Mouse (Mus musculus) hindbrain, embryonic 13.5 days (tissue): ENCODE data around the gene Faf1. TPM values are rescaled to one million over a fixed set of nuclear protein-coding genes. Genes with fewer than 3 reads are reported as not detected.

Experiments used
- ATAC-seq: fragments of 200-750 bp; cut with Nextera tagmentation; 2 replicates; pipeline ENCODE4 v1.8.0; 2017; ENCODE audit warnings: moderate TSS enrichment; ENCODE audit not compliant: low FRiP score
- H3K27ac ChIP-seq: fragments of 300-500 bp; sonication (generic); 2 replicates; pipeline ENCODE4 v1.5.1; 2015; ENCODE audit warnings: inconsistent platforms, mild to moderate bottlenecking, moderate library complexity
- H3K27me3 ChIP-seq: fragments of 300-500 bp; sonication (generic); 2 replicates; pipeline ENCODE4 v1.6.1; 2015; ENCODE audit warnings: mild to moderate bottlenecking, inconsistent platforms
- H3K36me3 ChIP-seq: fragments of 300-500 bp; sonication (generic); 2 replicates; pipeline ENCODE4 v1.6.1; 2015; ENCODE audit warnings: mild to moderate bottlenecking, inconsistent platforms
- H3K4me1 ChIP-seq: fragments of 300-500 bp; sonication (generic); replicated peaks from 2 replicates; pipeline ENCODE4 v1.6.1; 2015; ENCODE audit warnings: inconsistent platforms
- H3K4me2 ChIP-seq: fragments of 300-500 bp; sonication (generic); 2 replicates; pipeline ENCODE4 v1.6.1; 2015; ENCODE audit warnings: inconsistent platforms, mild to moderate bottlenecking, moderate library complexity
- H3K4me3 ChIP-seq: fragments of 300-500 bp; sonication (generic); 2 replicates; pipeline ENCODE4 v1.5.1; 2015; ENCODE audit warnings: mild to moderate bottlenecking, inconsistent platforms
- H3K9ac ChIP-seq: fragments of 300-500 bp; sonication (generic); 2 replicates; pipeline ENCODE4 v1.6.1; 2015; ENCODE audit warnings: mild to moderate bottlenecking, inconsistent platforms
- H3K9me3 ChIP-seq: fragments of 300-500 bp; sonication (generic); 2 replicates; pipeline ENCODE4 v1.6.1; 2016; ENCODE audit warnings: inconsistent platforms
- WGBS: fragments of 180-500 bp; shearing (Covaris S2); methylation state at CpG from one replicate; pipeline ENCODE4 v1.1.7; 2015; 5-methylcytosine and 5-hydroxymethylcytosine counted together
- polyA plus RNA-seq: library from polyadenylated mRNA; unstranded; fragments of >200 nt; fragmentation: Nextera tagmentation; extraction: Ambion mirVana; gene quantifications from 2 replicates; pipeline ENCODE4 v1.2.1, GENCODE M21; 2015

Gene Faf1
- polyA plus RNA-seq, 1 experiment from 2014 or later: 32.6 TPM

- Histone ChIP-seq H3K36me3 (no peaks in the 10 kb centered on the region; the same call in 1 of the 2 replicates), H3K4me2 (no peak overlapping the region), H3K27ac (no peak overlapping the region), H3K4me3 (no peak overlapping the region), H3K27me3 (no peaks in the 10 kb centered on the region), H3K9ac (no peak overlapping the region), H3K9me3 (no peaks in the 10 kb centered on the region), H3K4me1 (no peaks in the 10 kb centered on the region)
- WGBS: 97% methylated on average over 6 of the region's 6 CpGs
- ATAC-seq: no peak
Observed at GRCm38 (mm10) chr4:109897810-109898566, 221.6 kb downstream of the Faf1 start.

DNA sequence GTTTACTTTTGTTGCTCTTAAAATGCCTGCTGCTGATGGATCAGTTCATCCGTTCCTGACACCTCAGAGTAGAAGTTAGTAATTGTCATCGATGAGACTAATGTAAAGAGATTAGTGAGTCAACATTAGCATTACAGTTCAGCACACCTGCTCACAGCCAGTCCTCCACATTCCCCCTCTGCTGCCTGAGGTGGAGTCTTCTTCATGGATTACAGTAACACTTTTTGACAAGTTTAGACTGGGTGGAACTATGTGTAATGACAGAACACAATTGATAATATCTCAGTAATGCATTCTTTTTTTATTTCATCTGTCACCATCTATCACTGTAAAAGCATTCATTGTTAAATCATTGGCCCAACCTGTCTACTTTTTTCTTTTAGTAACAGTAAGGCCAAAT is 224.7 kb downstream of the Faf1 start:
- Histone ChIP-seq H3K4me2 (no peak overlapping the region), H3K4me1 (no peaks in the 10 kb centered on the region), H3K27ac (no peak overlapping the region), H3K9ac (no peak overlapping the region), H3K9me3 (no peaks in the 10 kb centered on the region), H3K36me3 (no peaks in the 10 kb centered on the region; the same call in 1 of the 2 replicates), H3K27me3 (no peaks in the 10 kb centered on the region), H3K4me3 (no peak overlapping the region)
- ATAC-seq: no peak
- WGBS: 85% methylated on average over 2 of the region's 2 CpGs

GRCm38 (mm10) chr4:109904487-109904886 is 228.1 kb downstream of the Faf1 start:
- no peak for ATAC-seq
- Histone ChIP-seq H3K4me3 (no peak overlapping the region), H3K9ac (no peak overlapping the region), H3K36me3 (no peaks in the 10 kb centered on the region; the same call in 1 of the 2 replicates), H3K27me3 (no peaks in the 10 kb centered on the region), H3K4me2 (no peak overlapping the region), H3K4me1 (no peaks in the 10 kb centered on the region), H3K27ac (no peak overlapping the region), H3K9me3 (no peaks in the 10 kb centered on the region)
- WGBS: 94% methylated on average over 3 of the region's 3 CpGs

DNA sequence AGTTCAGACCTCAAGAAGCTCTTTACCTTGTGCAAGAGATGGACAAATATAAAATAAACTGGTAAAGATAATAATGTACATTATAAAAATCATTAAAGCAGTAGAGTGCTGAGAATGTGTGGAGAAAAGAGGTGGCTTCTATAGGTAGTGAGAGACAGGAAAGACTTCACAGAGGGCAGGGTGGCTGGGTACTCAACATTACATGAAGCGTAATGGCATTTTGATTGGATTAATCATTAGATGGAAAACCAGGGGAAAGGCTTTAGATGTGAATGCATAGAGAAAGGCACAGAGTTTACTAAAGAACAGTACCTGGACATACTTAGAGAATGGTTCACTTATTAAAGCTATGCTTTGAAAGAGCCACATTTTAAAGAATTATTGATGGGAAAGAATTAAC is 252.7 kb downstream of the Faf1 start:
- no peak for ATAC-seq
- no peak overlapping the region for H3K27ac ChIP-seq
- WGBS: 89% methylated on average over 1 of the region's 1 CpGs

GRCm38 (mm10) chr4:109930445-109930844 is 254.1 kb downstream of the Faf1 start:
- WGBS: 92% methylated on average over 1 of the region's 1 CpGs
- ATAC-seq: no peak
- H3K27ac ChIP-seq: no peak overlapping the region
- H3K9me3 ChIP-seq: no peaks in the 10 kb centered on the region
- no peak overlapping the region for H3K9ac ChIP-seq
- H3K36me3 ChIP-seq: peaks cover 1% of the 10 kb centered on the region
- H3K27me3 ChIP-seq: no peaks in the 10 kb centered on the region
- no peak overlapping the region for H3K4me3 ChIP-seq
- H3K4me2 ChIP-seq: no peak overlapping the region
- no peaks in the 10 kb centered on the region for H3K4me1 ChIP-seq

More for the DNA sequence above, 252.7 kb downstream of the Faf1 start:
- Histone ChIP-seq H3K9ac (no peak overlapping the region), H3K4me1 (no peaks in the 10 kb centered on the region), H3K36me3 (no peaks in the 10 kb centered on the region; the same call in 1 of the 2 replicates), H3K4me3 (no peak overlapping the region), H3K27me3 (no peaks in the 10 kb centered on the region), H3K4me2 (no peak overlapping the region), H3K9me3 (no peaks in the 10 kb centered on the region)

- Histone ChIP-seq H3K4me3 (no peak overlapping the region), H3K4me1 (no peaks in the 10 kb centered on the region), H3K36me3 (peaks cover 4% of the 10 kb centered on the region), H3K4me2 (no peak overlapping the region), H3K27ac (no peak overlapping the region), H3K9ac (no peak overlapping the region), H3K27me3 (no peaks in the 10 kb centered on the region), H3K9me3 (no peaks in the 10 kb centered on the region)
- no peak for ATAC-seq
- WGBS: 92% methylated on average over 1 of the region's 1 CpGs
Observed at GRCm38 (mm10) chr4:109930935-109931334, 254.5 kb downstream of the Faf1 start.

- H3K36me3 ChIP-seq: peaks cover 4% of the 10 kb centered on the region
- no peak overlapping the region for H3K4me2 ChIP-seq
- WGBS: 95% methylated on average over 3 of the region's 3 CpGs
- no peak overlapping the region for H3K4me3 ChIP-seq
- H3K27ac ChIP-seq: no peak overlapping the region
- no peaks in the 10 kb centered on the region for H3K9me3 ChIP-seq
- no peak for ATAC-seq
- H3K27me3 ChIP-seq: no peaks in the 10 kb centered on the region
- no peak overlapping the region for H3K9ac ChIP-seq
- no peaks in the 10 kb centered on the region for H3K4me1 ChIP-seq
Observed at GRCm38 (mm10) chr4:109936557-109936956, 260.2 kb downstream of the Faf1 start.

- H3K4me2 ChIP-seq: no peak overlapping the region
- no peaks in the 10 kb centered on the region for H3K9me3 ChIP-seq
- no peak for ATAC-seq
- H3K9ac ChIP-seq: no peak overlapping the region
- H3K4me3 ChIP-seq: no peak overlapping the region
- no peak overlapping the region for H3K27ac ChIP-seq
- peaks cover 4% of the 10 kb centered on the region for H3K36me3 ChIP-seq
- no peaks in the 10 kb centered on the region for H3K4me1 ChIP-seq
- no peaks in the 10 kb centered on the region for H3K27me3 ChIP-seq
Observed at GRCm38 (mm10) chr4:109939291-109939690, 262.9 kb downstream of the Faf1 start.

- Histone ChIP-seq H3K9ac (no peak overlapping the region), H3K4me1 (no peaks in the 10 kb centered on the region), H3K27ac (no peak overlapping the region), H3K4me3 (no peak overlapping the region), H3K36me3 (peaks cover 5% of the 10 kb centered on the region; the same call in 1 of the 2 replicates), H3K9me3 (no peaks in the 10 kb centered on the region), H3K27me3 (no peaks in the 10 kb centered on the region), H3K4me2 (no peak overlapping the region)
- 93% methylated on average over 1 of the region's 1 CpGs for WGBS
- ATAC-seq: no peak
Observed at GRCm38 (mm10) chr4:109945554-109945953, 269.2 kb downstream of the Faf1 start.

- Histone ChIP-seq H3K9ac (no peak overlapping the region), H3K4me1 (no peaks in the 10 kb centered on the region), H3K36me3 (peaks cover 5% of the 10 kb centered on the region; the same call in 1 of the 2 replicates), H3K27ac (no peak overlapping the region), H3K27me3 (no peaks in the 10 kb centered on the region), H3K9me3 (no peaks in the 10 kb centered on the region), H3K4me3 (no peak overlapping the region), H3K4me2 (no peak overlapping the region)
- 96% methylated on average over 3 of the region's 3 CpGs for WGBS
- ATAC-seq: no peak
Observed at GRCm38 (mm10) chr4:109949307-109949706, 272.9 kb downstream of the Faf1 start.

GRCm38 (mm10) chr4:109953509-109953908 is 277.1 kb downstream of the Faf1 start:
- Histone ChIP-seq H3K4me2 (no peak overlapping the region), H3K36me3 (no peaks in the 10 kb centered on the region), H3K27me3 (no peaks in the 10 kb centered on the region), H3K9me3 (no peaks in the 10 kb centered on the region), H3K4me1 (no peaks in the 10 kb centered on the region), H3K4me3 (no peak overlapping the region), H3K9ac (no peak overlapping the region), H3K27ac (no peak overlapping the region)
- ATAC-seq: no peak
- 88% methylated on average over 1 of the region's 1 CpGs for WGBS

- 64% methylated on average over 5 of the region's 5 CpGs for WGBS
- Histone ChIP-seq H3K9ac (no peak overlapping the region), H3K4me3 (no peak overlapping the region), H3K9me3 (no peaks in the 10 kb centered on the region), H3K36me3 (peaks cover 20% of the 10 kb centered on the region; the same call in 1 of the 2 replicates), H3K4me2 (no peak overlapping the region), H3K27ac (no peak overlapping the region), H3K4me1 (no peaks in the 10 kb centered on the region), H3K27me3 (no peaks in the 10 kb centered on the region)
- ATAC-seq: no peak
Observed at GRCm38 (mm10) chr4:109960201-109960935, 284.0 kb downstream of the Faf1 start.
